Mouse (Mus musculus): Measurements from ENCODE around the gene Wars. TPM values are rescaled to one million over a fixed set of nuclear protein-coding genes. Genes with fewer than 3 reads are reported as not detected.

Gene Wars
- polyA plus RNA-seq, 1 experiment from 2014 or later: 108 TPM

- no peak overlapping the region for H3K9ac ChIP-seq (ENCODE audit: low read depth, low read length)
- ATAC-seq: peak; percentile 44; the same call in 1 of the 2 replicates
- H3K27me3 ChIP-seq (replicated peaks; ENCODE audit: control insufficient read depth, insufficient read depth, low read length): no peaks in the 10 kb centered on the region
- no peaks in the 10 kb centered on the region for H3K36me3 ChIP-seq (ENCODE audit: control insufficient read depth, insufficient read depth, low read length)
- peaks cover 30% of the 10 kb centered on the region for H3K4me1 ChIP-seq (ENCODE audit: control insufficient read depth, insufficient read depth, low read depth, low read length)
- H3K9me3 ChIP-seq (ENCODE audit: control insufficient read depth, low read length): no peaks in the 10 kb centered on the region
- H3K4me2 ChIP-seq (ENCODE audit: low read length): no peak overlapping the region
- H3K27ac ChIP-seq (ENCODE audit: low read depth, low read length): no peak overlapping the region
- whole genome bisulfite sequencing: 18% methylated on average over 8 of the region's 8 CpGs
- H3K4me3 ChIP-seq (ENCODE audit: low read length): no peak overlapping the region
Measured at GRCm38 (mm10) chr12:108902940-108903339, 9.0 kb upstream of the Wars start.

GRCm38 (mm10) chr12:108901346-108901745, 7.4 kb upstream of the Wars start:
- Histone ChIP-seq H3K4me3 (ENCODE audit: low read length) (no peak overlapping the region), H3K4me2 (ENCODE audit: low read length) (no peak overlapping the region), H3K9me3 (ENCODE audit: control insufficient read depth, low read length) (no peaks in the 10 kb centered on the region), H3K36me3 (ENCODE audit: control insufficient read depth, insufficient read depth, low read length) (no peaks in the 10 kb centered on the region), H3K4me1 (ENCODE audit: control insufficient read depth, insufficient read depth, low read depth, low read length) (peaks cover 23% of the 10 kb centered on the region), H3K27ac (ENCODE audit: low read depth, low read length) (no peak overlapping the region), H3K27me3 (replicated peaks; ENCODE audit: control insufficient read depth, insufficient read depth, low read length) (no peaks in the 10 kb centered on the region), H3K9ac (ENCODE audit: low read depth, low read length) (no peak overlapping the region)
- ATAC-seq: no peak
- WGBS: 63% methylated on average over 5 of the region's 5 CpGs

- H3K4me3 ChIP-seq (ENCODE audit: low read length): no peak overlapping the region
- 81% methylated on average over 3 of the region's 3 CpGs for WGBS
- H3K9me3 ChIP-seq (ENCODE audit: control insufficient read depth, low read length): no peaks in the 10 kb centered on the region
- H3K27me3 ChIP-seq (replicated peaks; ENCODE audit: control insufficient read depth, insufficient read depth, low read length): no peaks in the 10 kb centered on the region
- no peak overlapping the region for H3K9ac ChIP-seq (ENCODE audit: low read depth, low read length)
- no peaks in the 10 kb centered on the region for H3K36me3 ChIP-seq (ENCODE audit: control insufficient read depth, insufficient read depth, low read length)
- peaks cover 17% of the 10 kb centered on the region for H3K4me1 ChIP-seq (ENCODE audit: control insufficient read depth, insufficient read depth, low read depth, low read length)
- H3K4me2 ChIP-seq (ENCODE audit: low read length): no peak overlapping the region
- no peak overlapping the region for H3K27ac ChIP-seq (ENCODE audit: low read depth, low read length)
- no peak for ATAC-seq
Measured at GRCm38 (mm10) chr12:108896006-108896405, 2.0 kb upstream of the Wars start.

- Histone ChIP-seq H3K9me3 (ENCODE audit: control insufficient read depth, low read length) (no peaks in the 10 kb centered on the region), H3K27ac (ENCODE audit: low read depth, low read length) (no peak overlapping the region), H3K4me2 (ENCODE audit: low read length) (peak overlapping the region; percentile 64), H3K27me3 (replicated peaks; ENCODE audit: control insufficient read depth, insufficient read depth, low read length) (no peaks in the 10 kb centered on the region), H3K9ac (ENCODE audit: low read depth, low read length) (peak overlapping the region; percentile 60), H3K36me3 (ENCODE audit: control insufficient read depth, insufficient read depth, low read length) (0 out of 2 replicates have a peak, but pooled peaks cover 2% of the 10 kb centered on the region), H3K4me3 (ENCODE audit: low read length) (peak overlapping the region; percentile 80), H3K4me1 (ENCODE audit: control insufficient read depth, insufficient read depth, low read depth, low read length) (peaks cover 17% of the 10 kb centered on the region)
- no peak; the same call in none of the 2 replicates for ATAC-seq
- 4% methylated on average over 7 of the region's 7 CpGs for WGBS
Measured at GRCm38 (mm10) chr12:108894432-108894816, 450 bp upstream of the Wars start.

- no peak for ATAC-seq
Measured at GRCm38 (mm10) chr12:108892989-108893714, 822 bp downstream of the Wars start, which contains the start of gene Wdr25. Gene Wdr25 (plus strand): TSS chr12:108893631.

GRCm38 (mm10) chr12:108888632-108889031, 5.3 kb downstream of the Wars start:
- H3K9me3 ChIP-seq (ENCODE audit: control insufficient read depth, low read length): no peaks in the 10 kb centered on the region
- peaks cover 12% of the 10 kb centered on the region for H3K4me1 ChIP-seq (ENCODE audit: control insufficient read depth, insufficient read depth, low read depth, low read length)
- H3K4me3 ChIP-seq (ENCODE audit: low read length): no peak overlapping the region
- H3K9ac ChIP-seq (ENCODE audit: low read depth, low read length): no peak overlapping the region
- ATAC-seq: no peak
- no peaks in the 10 kb centered on the region for H3K27me3 ChIP-seq (replicated peaks; ENCODE audit: control insufficient read depth, insufficient read depth, low read length)
- H3K36me3 ChIP-seq (ENCODE audit: control insufficient read depth, insufficient read depth, low read length): peaks cover 36% of the 10 kb centered on the region
- H3K4me2 ChIP-seq (ENCODE audit: low read length): no peak overlapping the region
- H3K27ac ChIP-seq (ENCODE audit: low read depth, low read length): no peak overlapping the region
- WGBS: 71% methylated on average over 4 of the region's 4 CpGs

More at GRCm38 (mm10) chr12:108892989-108893714, 822 bp downstream of the Wars start, which contains the start of gene Wdr25:
- Histone ChIP-seq H3K9me3 (ENCODE audit: control insufficient read depth, low read length) (no peaks in the 10 kb centered on the region), H3K36me3 (ENCODE audit: control insufficient read depth, insufficient read depth, low read length) (peaks cover 2% of the 10 kb centered on the region; the same call in 1 of the 2 replicates), H3K4me3 (ENCODE audit: low read length) (peak within 1 kb of the TSS; percentile 80), H3K27ac (ENCODE audit: low read depth, low read length) (no peak within 1 kb of the TSS; the same call in 1 of the 2 replicates), H3K4me2 (ENCODE audit: low read length) (peak within 1 kb of the TSS; percentile 87), H3K27me3 (replicated peaks; ENCODE audit: control insufficient read depth, insufficient read depth, low read length) (no peaks in the 10 kb centered on the region), H3K9ac (ENCODE audit: low read depth, low read length) (peak within 1 kb of the TSS; percentile 79), H3K4me1 (ENCODE audit: control insufficient read depth, insufficient read depth, low read depth, low read length) (peaks cover 17% of the 10 kb centered on the region)
- 20% methylated on average over 12 of the region's 12 CpGs for WGBS

GRCm38 (mm10) chr12:108887077-108887476, 6.9 kb downstream of the Wars start:
- no peak for ATAC-seq
- peaks cover 46% of the 10 kb centered on the region for H3K36me3 ChIP-seq (ENCODE audit: control insufficient read depth, insufficient read depth, low read length)
- no peak overlapping the region for H3K9ac ChIP-seq (ENCODE audit: low read depth, low read length)
- H3K27ac ChIP-seq (ENCODE audit: low read depth, low read length): no peak overlapping the region
- H3K4me1 ChIP-seq (ENCODE audit: control insufficient read depth, insufficient read depth, low read depth, low read length): no peaks in the 10 kb centered on the region
- no peaks in the 10 kb centered on the region for H3K9me3 ChIP-seq (ENCODE audit: control insufficient read depth, low read length)
- H3K4me3 ChIP-seq (ENCODE audit: low read length): no peak overlapping the region
- WGBS: 90% methylated on average over 4 of the region's 4 CpGs
- no peak overlapping the region for H3K4me2 ChIP-seq (ENCODE audit: low read length)
- H3K27me3 ChIP-seq (replicated peaks; ENCODE audit: control insufficient read depth, insufficient read depth, low read length): no peaks in the 10 kb centered on the region

- Histone ChIP-seq H3K36me3 (ENCODE audit: control insufficient read depth, insufficient read depth, low read length) (peaks cover 46% of the 10 kb centered on the region), H3K4me2 (ENCODE audit: low read length) (no peak overlapping the region), H3K27me3 (replicated peaks; ENCODE audit: control insufficient read depth, insufficient read depth, low read length) (no peaks in the 10 kb centered on the region), H3K27ac (ENCODE audit: low read depth, low read length) (no peak overlapping the region), H3K4me3 (ENCODE audit: low read length) (no peak overlapping the region), H3K4me1 (ENCODE audit: control insufficient read depth, insufficient read depth, low read depth, low read length) (no peaks in the 10 kb centered on the region), H3K9me3 (ENCODE audit: control insufficient read depth, low read length) (no peaks in the 10 kb centered on the region), H3K9ac (ENCODE audit: low read depth, low read length) (no peak overlapping the region)
- ATAC-seq: no peak
- WGBS: 95% methylated on average over 1 of the region's 1 CpGs
Measured at GRCm38 (mm10) chr12:108885906-108886305, 8.1 kb downstream of the Wars start.

GRCm38 (mm10) chr12:108882776-108883175, 11.2 kb downstream of the Wars start:
- no peak overlapping the region for H3K4me2 ChIP-seq (ENCODE audit: low read length)
- no peak overlapping the region for H3K4me3 ChIP-seq (ENCODE audit: low read length)
- H3K4me1 ChIP-seq (ENCODE audit: control insufficient read depth, insufficient read depth, low read depth, low read length): no peaks in the 10 kb centered on the region
- no peaks in the 10 kb centered on the region for H3K27me3 ChIP-seq (replicated peaks; ENCODE audit: control insufficient read depth, insufficient read depth, low read length)
- no peak overlapping the region for H3K27ac ChIP-seq (ENCODE audit: low read depth, low read length)
- no peak for ATAC-seq
- no peaks in the 10 kb centered on the region for H3K9me3 ChIP-seq (ENCODE audit: control insufficient read depth, low read length)
- H3K9ac ChIP-seq (ENCODE audit: low read depth, low read length): no peak overlapping the region
- WGBS: 87% methylated on average over 8 of the region's 8 CpGs
- H3K36me3 ChIP-seq (ENCODE audit: control insufficient read depth, insufficient read depth, low read length): peaks cover 54% of the 10 kb centered on the region

All from hindbrain, embryonic 16.5 days (tissue).